Mouse (Mus musculus) heart, postnatal 0 days (tissue): ENCODE data around the gene Dse.

Experiments
- CTCF ChIP-seq: IDR thresholded peaks from 2 replicates; pipeline ENCODE4 v1.5.1; 2016; ENCODE audit warnings: antibody characterized with exemption, control low read depth, low read depth
- EP300 ChIP-seq: IDR thresholded peaks from 2 replicates; pipeline ENCODE4 v1.6.1; 2016; ENCODE audit warnings: antibody characterized with exemption, low read depth

- no peak for TF ChIP-seq CTCF
- no peak for TF ChIP-seq EP300
Observed at GRCm38 (mm10) chr10:34149772-34150171, 57.7 kb downstream of the Dse start.
